Mouse (Mus musculus) E14TG2a.4 (cell line): Measurements from ENCODE around the gene Atp6v1d.

Experiments used
- CTCF ChIP-seq: conservative IDR thresholded peaks from 2 replicates; pipeline ENCODE4 v1.5.1; 2014; ENCODE audit warnings: low read length
- NANOG ChIP-seq: IDR thresholded peaks from 2 replicates; pipeline ENCODE4 v1.6.1; 2014; ENCODE audit warnings: borderline replicate concordance, low read length, mixed read lengths
- POU5F1 ChIP-seq: IDR thresholded peaks from 2 replicates; pipeline ENCODE4 v1.6.1; 2014; ENCODE audit warnings: low read length, borderline replicate concordance

- TF ChIP-seq CTCF (no peak), NANOG (no peak), POU5F1 (no peak)
Measured at GRCm38 (mm10) chr12:78901467-78901866, 40.0 kb upstream of the Atp6v1d start.
